Mouse (Mus musculus): ENCODE measurements around the gene H2-Ke6. TPM values are rescaled to one million over a fixed set of nuclear protein-coding genes. Genes with fewer than 3 reads are reported as not detected.

Gene H2-Ke6
- polyA plus RNA-seq, 1 experiment from 2014 or later, result 35.6 TPM

DNA sequence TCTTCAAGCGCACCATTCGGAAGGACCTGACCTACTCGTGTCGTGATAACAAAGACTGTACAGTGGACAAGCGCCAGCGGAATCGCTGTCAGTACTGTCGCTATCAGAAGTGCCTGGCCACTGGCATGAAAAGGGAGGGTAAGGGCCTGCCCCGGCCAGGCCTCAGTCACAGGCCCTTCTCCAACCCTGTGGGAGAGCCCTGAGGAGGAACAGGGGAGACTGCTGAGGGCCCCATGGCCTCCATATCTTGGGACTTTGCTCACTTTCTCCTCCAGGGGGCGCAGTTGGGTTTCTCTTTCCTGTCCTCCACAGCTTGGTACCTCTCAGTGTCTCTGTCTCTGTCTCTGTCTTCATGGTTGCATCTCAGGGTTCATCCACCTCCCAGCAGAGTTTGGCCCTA, 6.2 kb upstream of the H2-Ke6 start:
- Histone ChIP-seq H3K27ac (no peak overlapping the region), H3K4me3 (ENCODE audit: inconsistent target) (no peak overlapping the region), H3K36me3 (ENCODE audit: inconsistent target) (peaks cover 42% of the 10 kb centered on the region), H3K79me2 (ENCODE audit: inconsistent target) (peaks cover 23% of the 10 kb centered on the region)
- whole genome bisulfite sequencing (ENCODE audit: missing documents), result 74% methylated on average over 10 of the region's 10 CpGs

DNA sequence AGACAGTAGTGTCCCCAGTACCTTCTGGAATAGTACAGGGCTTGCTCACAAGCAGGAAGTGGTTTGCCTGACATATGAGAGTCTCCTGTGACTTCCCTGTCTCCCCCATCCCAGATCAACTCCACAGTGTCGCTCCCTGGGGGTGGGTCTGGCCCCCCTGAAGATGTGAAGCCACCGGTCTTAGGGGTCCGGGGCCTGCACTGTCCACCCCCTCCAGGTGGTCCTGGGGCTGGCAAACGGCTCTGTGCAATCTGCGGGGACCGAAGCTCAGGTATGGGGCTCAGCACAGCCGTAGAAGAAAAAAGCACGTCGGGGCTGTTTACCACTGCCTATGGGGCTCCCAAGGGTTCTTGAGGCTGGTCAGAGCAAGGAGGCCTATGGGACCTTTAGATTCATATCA, 5.6 kb upstream of the H2-Ke6 start:
- peaks cover 48% of the 10 kb centered on the region for H3K36me3 ChIP-seq (ENCODE audit: inconsistent target)
- H3K4me3 ChIP-seq (ENCODE audit: inconsistent target), result peak overlapping the region; percentile 65; the same call in 1 of the 2 replicates
- peak overlapping the region; percentile 63 for H3K27ac ChIP-seq
- peaks cover 28% of the 10 kb centered on the region for H3K79me2 ChIP-seq (ENCODE audit: inconsistent target)
- 72% methylated on average over 9 of the region's 9 CpGs for WGBS (ENCODE audit: missing documents)

DNA sequence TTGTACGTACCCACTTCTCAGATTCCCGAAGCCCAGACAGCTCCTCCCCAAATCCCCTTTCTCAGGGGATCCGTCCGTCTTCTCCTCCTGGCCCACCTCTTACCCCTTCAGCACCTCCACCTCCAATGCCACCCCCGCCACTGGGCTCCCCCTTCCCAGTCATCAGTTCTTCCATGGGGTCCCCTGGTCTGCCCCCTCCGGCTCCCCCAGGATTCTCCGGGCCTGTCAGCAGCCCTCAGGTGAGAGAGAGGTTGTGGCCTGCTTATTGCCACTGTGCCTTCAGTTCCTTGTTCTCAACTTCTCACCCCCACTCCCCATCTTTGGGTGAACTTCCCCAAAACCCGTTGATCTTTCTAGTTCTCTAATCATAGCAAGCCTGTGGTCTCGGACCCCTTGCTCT, 4.9 kb upstream of the H2-Ke6 start:
- H3K4me3 ChIP-seq (ENCODE audit: inconsistent target), result peak overlapping the region; percentile 65
- WGBS (ENCODE audit: missing documents), result 5% methylated on average over 9 of the region's 9 CpGs
- peak overlapping the region; percentile 63 for H3K27ac ChIP-seq
- H3K79me2 ChIP-seq (ENCODE audit: inconsistent target), result peaks cover 28% of the 10 kb centered on the region
- H3K36me3 ChIP-seq (ENCODE audit: inconsistent target), result peaks cover 46% of the 10 kb centered on the region

DNA sequence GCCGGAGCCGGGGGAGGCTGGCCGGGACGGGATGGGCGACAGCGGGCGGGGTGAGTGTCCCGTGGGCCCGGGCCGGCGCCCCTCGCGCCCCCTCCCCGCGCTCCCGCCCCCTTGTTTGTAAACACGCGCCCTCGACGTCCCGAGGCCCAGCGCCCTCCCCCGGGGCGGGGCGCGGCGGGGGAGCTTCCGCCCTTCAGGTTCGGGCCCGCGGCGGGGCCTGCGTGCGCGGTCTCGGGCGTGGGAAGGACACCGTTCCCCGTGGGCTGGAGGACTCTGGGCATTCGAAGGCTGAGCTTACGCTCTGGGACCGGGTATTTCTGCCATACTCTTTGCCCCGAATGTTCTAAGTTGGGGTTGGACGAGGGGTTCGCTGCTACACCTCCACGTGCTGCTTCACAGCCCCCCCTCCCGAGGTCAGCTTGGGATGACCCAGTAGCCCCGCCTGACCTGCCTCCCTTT, 4.3 kb upstream of the H2-Ke6 start:
- WGBS (ENCODE audit: missing documents), result under 1% methylated on average over 43 of the region's 48 CpGs
- Histone ChIP-seq H3K79me2 (ENCODE audit: inconsistent target) (peaks cover 28% of the 10 kb centered on the region), H3K27ac (peak overlapping the region; percentile 63), H3K36me3 (ENCODE audit: inconsistent target) (peaks cover 40% of the 10 kb centered on the region), H3K4me3 (ENCODE audit: inconsistent target) (peak overlapping the region; percentile 65)

DNA sequence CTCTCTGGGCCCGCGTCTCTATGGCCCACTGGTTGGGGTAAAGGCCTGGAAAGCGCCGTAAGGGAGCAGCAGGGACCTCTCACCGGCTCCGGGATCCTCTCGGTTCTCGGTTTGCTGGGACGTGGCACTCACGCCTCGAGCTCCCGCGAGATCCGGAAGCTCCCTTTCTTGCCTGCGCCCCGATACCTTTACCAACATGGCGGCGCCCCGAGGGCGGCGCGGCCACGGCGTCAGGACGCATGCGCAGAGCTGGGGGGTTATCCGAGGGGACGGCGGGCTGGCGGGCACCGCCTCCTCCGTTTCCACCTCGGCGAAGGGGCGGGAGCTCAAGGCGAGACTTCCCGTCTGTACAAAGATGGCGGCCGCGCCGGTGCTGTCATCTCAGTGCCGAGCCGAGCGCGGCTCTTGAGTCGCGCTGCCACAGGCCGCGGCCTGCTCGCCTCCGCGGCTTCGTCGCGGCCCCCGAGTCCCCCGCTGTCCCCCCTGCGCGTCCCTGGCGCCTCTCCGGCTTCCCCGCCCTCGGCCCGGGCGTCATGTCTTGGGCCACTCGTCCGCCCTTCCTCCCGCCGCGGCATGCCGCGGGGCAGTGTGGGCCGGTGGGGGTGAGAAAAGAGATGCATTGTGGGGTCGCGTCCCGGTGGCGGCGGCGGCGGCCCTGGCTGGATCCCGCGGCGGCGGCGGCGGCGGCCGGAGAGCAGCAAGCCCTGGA, 3.8 kb upstream of the H2-Ke6 start, which contains the start of the genes Slc39a7 and Rxrb:
Gene Slc39a7, minus strand, starts transcription at position 218 of the 709 bp plus-strand sequence.
Gene Rxrb, plus strand, starts transcription at position 348 of the 709 bp plus-strand sequence.
- Histone ChIP-seq H3K4me3 (ENCODE audit: inconsistent target) (peak within 1 kb of the TSS; percentile 96), H3K36me3 (ENCODE audit: inconsistent target) (peaks cover 34% of the 10 kb centered on the region)

DNA sequence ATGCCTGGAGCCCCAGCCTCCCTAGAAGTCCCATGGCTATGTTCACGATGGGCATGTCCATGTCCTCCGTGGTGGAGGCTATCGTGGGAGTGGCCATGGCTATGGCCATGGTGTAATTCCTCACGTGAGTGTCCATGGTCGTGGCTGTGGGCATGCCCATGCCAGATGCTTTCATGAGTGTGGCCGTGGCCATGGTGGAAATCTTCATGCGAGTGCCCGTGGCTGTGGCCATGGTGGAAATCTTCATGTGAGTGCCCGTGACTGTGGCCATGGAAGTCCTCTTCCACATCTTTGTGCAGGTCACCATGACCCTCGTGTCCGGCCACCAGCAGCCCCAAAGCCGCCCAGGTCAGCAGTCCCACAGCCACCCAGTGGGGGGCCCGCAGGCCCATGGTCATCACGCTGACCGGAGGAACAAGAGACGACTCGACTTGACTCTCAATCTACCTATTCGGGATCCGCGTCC, 3.0 kb upstream of the H2-Ke6 start:
- H3K27ac ChIP-seq, result peak overlapping the region; percentile 92
- peaks cover 27% of the 10 kb centered on the region for H3K36me3 ChIP-seq (ENCODE audit: inconsistent target)
- H3K4me3 ChIP-seq (ENCODE audit: inconsistent target), result peak overlapping the region; percentile 96
- H3K79me2 ChIP-seq (ENCODE audit: inconsistent target), result peaks cover 28% of the 10 kb centered on the region
- WGBS (ENCODE audit: missing documents), result 3% methylated on average over 18 of the region's 20 CpGs

More for the DNA sequence above, 3.8 kb upstream of the H2-Ke6 start, which contains the start of the genes Slc39a7 and Rxrb:
- peaks cover 28% of the 10 kb centered on the region for H3K79me2 ChIP-seq (ENCODE audit: inconsistent target)
- 1% methylated on average over 73 of the region's 88 CpGs for WGBS (ENCODE audit: missing documents)
- H3K27ac ChIP-seq, result peak within 1 kb of the TSS; percentile 92

DNA sequence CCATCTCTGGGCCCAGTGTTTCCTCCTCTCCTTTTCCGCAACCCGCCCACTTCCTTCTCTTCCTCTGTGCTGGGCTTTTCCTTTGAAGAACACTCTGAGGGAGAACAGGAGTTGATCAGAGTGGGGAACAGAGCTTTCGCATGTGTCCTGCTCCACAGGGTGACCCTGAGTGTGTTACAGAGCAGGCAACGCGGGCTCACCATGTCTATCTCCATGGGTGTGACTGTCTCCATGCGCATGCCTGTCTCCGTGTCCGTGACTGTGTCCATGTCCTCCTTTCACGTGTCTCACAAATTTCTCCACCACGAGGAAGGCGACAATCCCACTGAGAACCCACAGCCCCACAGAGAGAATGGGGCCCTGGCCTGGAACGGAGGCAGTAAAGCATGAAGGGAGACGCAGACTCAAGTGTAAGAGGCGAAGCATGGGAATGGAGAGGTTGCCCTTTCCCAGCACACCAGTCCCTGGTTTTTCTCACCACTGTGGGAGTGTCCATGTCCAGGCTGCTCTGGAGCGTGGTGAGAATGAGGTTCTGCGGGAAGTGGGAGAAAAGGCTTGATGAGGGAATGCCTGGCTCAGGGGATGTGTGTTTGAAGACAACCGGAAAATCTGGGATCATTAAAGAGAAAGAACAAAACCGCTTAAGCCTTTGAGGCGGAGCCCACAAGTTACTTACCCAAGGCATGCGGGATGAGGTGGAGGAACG, 2.2 kb upstream of the H2-Ke6 start:
- Histone ChIP-seq H3K36me3 (ENCODE audit: inconsistent target) (peaks cover 19% of the 10 kb centered on the region), H3K79me2 (ENCODE audit: inconsistent target) (peaks cover 28% of the 10 kb centered on the region), H3K27ac (peak overlapping the region; percentile 92), H3K4me3 (ENCODE audit: inconsistent target) (peak overlapping the region; percentile 96)
- WGBS (ENCODE audit: missing documents), result 92% methylated on average over 21 of the region's 21 CpGs

DNA sequence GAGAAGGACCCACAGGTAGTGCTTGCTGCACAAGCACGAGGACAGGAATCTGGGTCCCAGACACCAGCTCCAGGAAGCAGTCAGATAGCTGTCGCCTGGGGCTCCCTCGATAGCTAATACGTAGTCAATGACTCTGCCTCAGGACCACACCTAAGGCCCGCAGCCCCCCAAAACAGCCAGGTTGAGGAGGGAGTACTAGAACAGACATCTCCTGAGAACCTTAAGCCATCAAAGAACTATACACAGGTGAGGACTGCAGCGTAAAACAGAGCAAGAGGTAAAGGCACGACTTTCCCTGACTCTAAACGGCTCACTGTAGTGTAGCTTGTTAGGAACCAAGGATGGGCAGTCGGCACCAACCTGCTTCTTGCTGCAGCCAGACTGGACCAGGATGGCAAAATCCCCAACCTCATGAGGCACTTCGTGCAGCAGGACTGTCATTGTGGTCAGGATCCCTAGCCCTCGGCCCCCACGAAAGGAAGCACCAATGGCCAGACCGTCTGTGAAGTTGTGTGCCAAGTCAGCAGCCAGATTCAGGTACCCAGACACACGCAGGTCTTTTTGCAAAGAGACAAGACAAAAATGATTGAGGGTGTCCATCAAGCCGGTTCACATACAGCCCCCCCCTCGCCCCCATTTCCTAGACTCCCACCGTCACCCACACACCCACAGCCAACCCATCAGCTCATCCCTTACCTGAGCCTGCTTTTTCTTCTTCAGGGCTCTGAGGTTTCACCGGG, 1.5 kb upstream of the H2-Ke6 start:
- H3K79me2 ChIP-seq (ENCODE audit: inconsistent target), result peaks cover 28% of the 10 kb centered on the region
- no peak overlapping the region for H3K4me3 ChIP-seq (ENCODE audit: inconsistent target)
- WGBS (ENCODE audit: missing documents), result 77% methylated on average over 18 of the region's 18 CpGs
- no peak overlapping the region for H3K27ac ChIP-seq
- peaks cover 18% of the 10 kb centered on the region for H3K36me3 ChIP-seq (ENCODE audit: inconsistent target)

DNA sequence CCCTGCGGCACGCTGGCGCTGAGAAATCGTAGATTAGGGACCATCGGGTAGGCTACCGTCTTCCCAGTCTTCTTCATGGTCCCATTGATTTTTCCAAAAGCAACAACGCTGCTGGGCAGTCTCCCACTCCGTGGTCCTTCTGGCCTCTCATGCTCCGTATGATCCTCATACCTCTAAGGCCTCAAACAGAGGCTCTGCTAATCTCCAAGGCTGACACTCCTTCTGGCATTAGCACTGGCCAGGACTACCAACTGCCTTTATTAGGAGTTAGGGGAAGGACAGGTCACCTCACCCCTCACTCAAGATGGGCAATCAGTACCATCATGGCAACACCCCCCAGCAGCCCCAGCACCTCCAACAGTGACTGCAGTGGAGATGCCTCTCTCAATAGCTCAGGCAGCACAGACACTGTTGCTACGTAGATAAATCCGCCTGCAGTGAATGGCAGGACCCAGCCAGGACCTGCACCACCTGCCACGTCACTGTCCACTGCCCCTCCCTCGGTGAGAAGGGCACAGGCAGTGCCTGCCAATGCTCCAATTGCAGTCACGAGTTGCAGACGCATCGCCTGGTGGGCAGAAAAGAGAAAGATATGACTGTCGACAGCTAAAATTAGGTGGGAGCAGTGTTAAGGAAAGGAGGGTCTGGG, 765 bp upstream of the H2-Ke6 start:
- Histone ChIP-seq H3K79me2 (ENCODE audit: inconsistent target) (peaks cover 28% of the 10 kb centered on the region), H3K27ac (no peak overlapping the region), H3K36me3 (ENCODE audit: inconsistent target) (peaks cover 18% of the 10 kb centered on the region), H3K4me3 (ENCODE audit: inconsistent target) (no peak overlapping the region)
- 95% methylated on average over 13 of the region's 17 CpGs for WGBS (ENCODE audit: missing documents)

DNA sequence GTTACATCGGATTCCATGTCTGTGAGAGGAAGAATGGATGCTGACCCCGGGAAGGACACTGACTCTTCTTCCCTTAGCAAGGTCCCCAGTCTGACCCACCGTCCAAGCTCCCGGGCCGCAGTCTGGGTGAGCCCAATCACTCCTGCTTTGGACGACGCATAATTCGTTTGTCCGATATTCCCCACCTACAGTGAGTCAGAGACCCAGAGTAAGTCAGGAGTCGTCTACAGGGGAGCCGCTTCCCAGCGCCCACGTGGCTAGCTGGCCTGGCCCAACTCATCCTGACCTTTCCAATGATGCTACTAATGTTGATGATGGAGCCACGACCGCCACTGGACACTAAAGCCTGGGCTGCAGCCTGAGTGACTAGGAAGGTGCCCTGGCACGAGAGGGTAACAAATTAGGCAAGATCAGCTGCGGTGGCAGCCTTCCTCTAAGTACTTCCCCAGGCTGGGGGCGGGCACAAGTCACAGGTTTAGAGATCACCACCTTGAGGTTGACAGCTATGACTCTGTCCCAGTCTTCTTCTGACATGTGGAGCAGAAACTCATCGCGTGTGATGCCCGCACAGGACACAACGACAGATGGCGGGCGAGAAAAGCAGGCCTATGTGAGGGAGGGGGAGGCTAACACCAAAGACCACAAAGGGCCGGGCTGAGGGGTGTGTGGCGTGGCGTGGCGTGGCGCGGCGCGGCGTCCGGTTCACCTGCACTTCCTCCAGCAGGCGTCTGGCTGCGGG, 774 bp downstream of the H2-Ke6 start:
- peaks cover 22% of the 10 kb centered on the region for H3K36me3 ChIP-seq (ENCODE audit: inconsistent target)
- 14% methylated on average over 34 of the region's 36 CpGs for WGBS (ENCODE audit: missing documents)
- H3K27ac ChIP-seq, result no peak overlapping the region
- peak overlapping the region; percentile 16; the same call in 1 of the 2 replicates for H3K4me3 ChIP-seq (ENCODE audit: inconsistent target)
- H3K79me2 ChIP-seq (ENCODE audit: inconsistent target), result peaks cover 28% of the 10 kb centered on the region

DNA sequence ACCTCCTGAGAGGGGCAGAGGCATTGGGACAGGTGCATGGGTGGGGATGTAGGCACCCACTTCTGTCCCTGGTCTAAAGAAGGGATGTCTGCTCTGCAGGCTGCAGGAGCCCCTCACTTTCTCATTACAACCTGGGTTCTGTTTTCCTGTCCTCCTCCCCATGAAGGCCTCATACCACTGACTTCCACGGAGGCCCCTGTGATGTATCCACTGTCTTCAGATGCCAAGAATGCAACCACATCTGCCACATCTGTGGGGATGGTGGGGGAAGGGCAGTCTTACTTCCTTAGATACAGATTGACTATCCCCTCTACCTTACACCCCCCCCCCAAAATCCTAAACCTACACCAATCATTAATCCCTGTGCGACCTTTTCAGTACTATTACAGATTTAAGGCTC, 1.6 kb downstream of the H2-Ke6 start:
- H3K79me2 ChIP-seq (ENCODE audit: inconsistent target), result peaks cover 27% of the 10 kb centered on the region
- no peak overlapping the region for H3K4me3 ChIP-seq (ENCODE audit: inconsistent target)
- 60% methylated on average over 2 of the region's 2 CpGs for WGBS (ENCODE audit: missing documents)
- no peak overlapping the region for H3K27ac ChIP-seq
- H3K36me3 ChIP-seq (ENCODE audit: inconsistent target), result peaks cover 30% of the 10 kb centered on the region

DNA sequence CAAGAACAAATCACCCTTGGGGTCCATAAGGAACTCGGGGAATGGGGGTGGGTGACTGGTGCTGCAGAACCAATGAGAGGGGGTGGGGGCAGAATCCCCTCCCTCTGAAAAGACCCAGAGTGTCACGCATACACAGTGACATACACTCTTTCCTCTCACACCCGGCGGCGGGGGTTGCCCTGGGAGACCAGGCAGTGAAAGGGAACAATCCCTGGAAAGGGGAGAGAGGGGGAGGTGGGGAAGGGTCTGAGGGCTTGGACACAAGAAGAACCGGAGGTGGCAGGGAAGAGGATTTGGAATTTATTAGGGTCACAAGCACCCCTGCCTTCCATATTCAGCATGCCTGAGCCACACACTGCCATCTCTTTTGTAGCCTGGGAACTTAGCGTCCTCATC, 2.1 kb downstream of the H2-Ke6 start:
- Histone ChIP-seq H3K27ac (no peak overlapping the region), H3K79me2 (ENCODE audit: inconsistent target) (peaks cover 22% of the 10 kb centered on the region), H3K4me3 (ENCODE audit: inconsistent target) (no peak overlapping the region), H3K36me3 (ENCODE audit: inconsistent target) (peaks cover 35% of the 10 kb centered on the region)
- 89% methylated on average over 3 of the region's 7 CpGs for WGBS (ENCODE audit: missing documents)

DNA sequence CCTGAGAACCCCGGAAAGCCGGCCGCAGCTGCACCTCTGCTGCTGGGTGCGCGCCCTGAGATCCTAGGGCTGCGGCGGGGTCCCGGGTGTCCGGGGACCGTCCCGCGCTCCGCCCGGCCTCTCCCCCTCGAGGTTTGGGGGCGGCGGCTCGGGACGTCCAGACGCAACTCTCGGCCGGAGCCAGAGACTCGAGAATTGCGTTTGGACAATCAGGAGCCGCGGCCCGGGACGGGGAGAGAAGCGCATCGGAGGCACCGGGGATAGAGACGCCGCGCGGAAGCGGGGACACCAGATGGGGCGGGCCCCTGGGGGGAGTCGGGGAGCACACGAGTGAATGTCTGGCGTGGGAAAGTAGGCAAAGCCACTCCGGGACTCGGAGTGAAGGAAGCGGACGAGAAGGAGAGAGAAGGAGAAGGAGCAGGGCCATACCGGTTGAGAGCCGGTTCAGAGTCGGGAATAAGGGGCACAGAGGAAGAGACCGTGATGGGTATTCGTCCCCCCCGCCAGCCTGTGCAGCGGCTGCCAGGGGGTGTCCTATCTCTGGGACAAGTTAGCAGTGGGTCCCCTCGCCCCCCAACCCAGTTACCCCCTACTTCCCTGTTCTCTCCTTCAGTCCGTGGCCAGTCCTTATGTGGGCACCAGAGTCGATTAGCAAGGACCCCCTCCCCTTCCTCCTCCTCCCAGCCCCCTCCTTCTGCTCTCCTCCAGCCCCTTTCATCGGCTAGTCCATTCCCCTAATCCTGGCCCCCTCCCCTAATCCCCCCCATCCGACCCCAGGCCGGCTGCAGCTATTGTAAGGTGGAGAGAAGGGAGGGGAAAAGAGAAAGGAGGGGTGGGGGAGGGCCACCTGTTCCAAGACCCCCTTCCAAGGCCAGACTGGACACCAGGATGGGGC, 2.8 kb downstream of the H2-Ke6 start:
- WGBS (ENCODE audit: missing documents), result 3% methylated on average over 57 of the region's 57 CpGs
- no peak overlapping the region for H3K27ac ChIP-seq

More for the DNA sequence above, 2.8 kb downstream of the H2-Ke6 start:
- Histone ChIP-seq H3K36me3 (ENCODE audit: inconsistent target) (peaks cover 37% of the 10 kb centered on the region), H3K4me3 (ENCODE audit: inconsistent target) (peak overlapping the region; percentile 35), H3K79me2 (ENCODE audit: inconsistent target) (peaks cover 16% of the 10 kb centered on the region)

Measured in macrophage (primary cell).